Mouse (Mus musculus): ENCODE results near the gene Wdr95. TPM values are rescaled to one million over a fixed set of nuclear protein-coding genes. Genes with fewer than 3 reads are reported as not detected.

Gene Wdr95
- total and polyA plus RNA-seq, 3 experiments = not detected

- Histone ChIP-seq H3K4me1 (ENCODE audit: control insufficient read depth in 1 of 2, insufficient read depth in 2 of 2, low read length in 2 of 2) (no peaks in the 10 kb centered on the region), H3K4me3 (ENCODE audit: control insufficient read depth in 1 of 2, insufficient read depth in 1 of 2, low read depth in 2 of 2, low read length in 2 of 2) (no peak overlapping the region), H3K79me2 (ENCODE audit: control insufficient read depth, insufficient read depth, low read length, poor library complexity) (no peaks in the 10 kb centered on the region), H3K36me3 (ENCODE audit: control insufficient read depth in 1 of 2, insufficient read depth in 2 of 2, low read length in 2 of 2) (no peaks in the 10 kb centered on the region), H3K27me3 (ENCODE audit: control insufficient read depth in 1 of 2, insufficient read depth in 2 of 2, low read length in 2 of 2) (peaks cover 4 to 13% of the 10 kb centered on the region in 2 experiments; a peak in 3 of 4 replicates), H3K9me3 (replicated peaks; ENCODE audit: insufficient read depth, low read length) (no peaks in the 10 kb centered on the region), H3K9ac (ENCODE audit: control insufficient read depth, low read depth, low read length, poor library complexity, severe bottlenecking) (no peak overlapping the region), H3K27ac (ENCODE audit: control insufficient read depth, low read depth, low read length) (no peak overlapping the region)
- TF ChIP-seq MYC (IDR thresholded peaks at IDR 0.05; ENCODE audit: low read depth, low read length) (no peak), ZNF384 (IDR thresholded peaks at IDR 0.05; ENCODE audit: low read depth, low read length) (no peak), GATA1 (IDR thresholded peaks at IDR 0.05; ENCODE audit: low read depth, low read length) (no peak), GABPA (IDR thresholded peaks at IDR 0.05; ENCODE audit: low read depth, low read length) (no peak), ZMIZ1 (IDR thresholded peaks at IDR 0.05; ENCODE audit: low read depth, low read length) (no peak), POLR2AphosphoS5 (IDR thresholded peaks at IDR 0.05; ENCODE audit: borderline replicate concordance, low read depth, low read length) (no peak), TBP (IDR thresholded peaks at IDR 0.05; ENCODE audit: low read depth, low read length) (no peak), SMC3 (IDR thresholded peaks at IDR 0.05; ENCODE audit: low read depth, low read length) (no peak), USF2 (IDR thresholded peaks at IDR 0.05; ENCODE audit: borderline replicate concordance in 1 of 2, insufficient read depth in 1 of 2, low read depth in 1 of 2, low read length in 2 of 2) (no peak), HCFC1 (IDR thresholded peaks at IDR 0.05; ENCODE audit: low read depth, low read length) (no peak), E2F4 (IDR thresholded peaks at IDR 0.05; ENCODE audit: borderline replicate concordance, low read depth, low read length) (no peak), CTCF (IDR thresholded peaks at IDR 0.05 in 2 of 3, conservative IDR thresholded peaks at IDR 0.05 in 1 of 3; ENCODE audit: control insufficient read depth in 1 of 3, insufficient read depth in 1 of 3, low read depth in 2 of 3, low read length in 3 of 3, poor library complexity in 1 of 3, severe bottlenecking in 1 of 3) (no peak), BHLHE40 (IDR thresholded peaks at IDR 0.05; ENCODE audit: borderline replicate concordance, low read depth, low read length) (no peak), RAD21 (IDR thresholded peaks at IDR 0.05; ENCODE audit: low read depth, low read length) (no peak), NRF1 (IDR thresholded peaks at IDR 0.05; ENCODE audit: insufficient read depth, low read depth, low read length, poor library complexity, severe bottlenecking) (no peak), ETS1 (IDR thresholded peaks at IDR 0.05; ENCODE audit: low read depth, low read length) (no peak), ELF1 (IDR thresholded peaks at IDR 0.05; ENCODE audit: low read depth, low read length) (no peak), POLR2A (IDR thresholded peaks at IDR 0.05; ENCODE audit: control insufficient read depth in 1 of 2, insufficient read depth in 1 of 2, low read depth in 1 of 2, low read length in 2 of 2, poor library complexity in 1 of 2) (no peak), MXI1 (IDR thresholded peaks at IDR 0.05; ENCODE audit: low read depth, low read length) (no peak), MEF2A (IDR thresholded peaks at IDR 0.05; ENCODE audit: extremely low read depth, insufficient replicate concordance, low read depth, low read length, poor library complexity, severe bottlenecking) (no peak)
- DNase-seq (ENCODE audit: low read depth, low spot score) = no peak
Measured at GRCm38 (mm10) chr5:149603241-149603640, 74.8 kb downstream of the Wdr95 start.

Data from MEL (cell line).